Mouse (Mus musculus) lung, embryonic 15.5 days (tissue): ENCODE measurements around the gene Ptprn2. TPM values are rescaled to one million over a fixed set of nuclear protein-coding genes. Genes with fewer than 3 reads are reported as not detected.

Experiments
- ATAC-seq: fragments of 200-750 bp; cut with Nextera tagmentation; 2 replicates; pipeline ENCODE4 v1.8.0; 2017; ENCODE audit warnings: moderate number of reproducible peaks, borderline replicate concordance; ENCODE audit not compliant: low FRiP score, low TSS enrichment; ENCODE audit errors: extremely low read depth
- H3K27ac ChIP-seq: fragments of 300-500 bp; sonication (generic); 2 replicates; pipeline ENCODE4 v1.5.1; 2015; ENCODE audit warnings: moderate library complexity, mild to moderate bottlenecking, inconsistent platforms
- H3K27me3 ChIP-seq: fragments of 300-500 bp; sonication (generic); 2 replicates; pipeline ENCODE4 v1.6.1; 2015; ENCODE audit warnings: inconsistent platforms
- H3K36me3 ChIP-seq: fragments of 300-500 bp; sonication (generic); 2 replicates; pipeline ENCODE4 v1.6.1; 2015; ENCODE audit warnings: inconsistent platforms
- H3K4me1 ChIP-seq: fragments of 300-500 bp; sonication (generic); 2 replicates; pipeline ENCODE4 v1.6.1; 2015; ENCODE audit warnings: inconsistent platforms
- H3K4me2 ChIP-seq: fragments of 300-500 bp; sonication (generic); 2 replicates; pipeline ENCODE4 v1.6.1; 2015; ENCODE audit warnings: inconsistent platforms, mild to moderate bottlenecking, moderate library complexity
- H3K4me3 ChIP-seq: fragments of 300-500 bp; sonication (generic); 2 replicates; pipeline ENCODE4 v1.5.1; 2015; ENCODE audit warnings: mild to moderate bottlenecking, inconsistent platforms
- H3K9ac ChIP-seq: fragments of 300-500 bp; sonication (generic); 2 replicates; pipeline ENCODE4 v1.6.1; 2015; ENCODE audit warnings: inconsistent platforms
- H3K9me3 ChIP-seq: fragments of 300-500 bp; sonication (generic); 2 replicates; pipeline ENCODE4 v1.6.1; 2016; ENCODE audit warnings: inconsistent platforms
- WGBS: fragments of 180-500 bp; shearing (Covaris S2); methylation state at CpG from one replicate; pipeline ENCODE4 v1.1.7; 2015; 5-methylcytosine and 5-hydroxymethylcytosine counted together
- polyA plus RNA-seq: library from polyadenylated mRNA; unstranded; fragments of >200 nt; fragmentation: Nextera tagmentation; extraction: Ambion mirVana; gene quantifications from 2 replicates; pipeline ENCODE4 v1.2.1, GENCODE M21; 2015

The Ptprn2 gene
- polyA plus RNA-seq, 1 experiment from 2014 or later, result 0.16 TPM

DNA sequence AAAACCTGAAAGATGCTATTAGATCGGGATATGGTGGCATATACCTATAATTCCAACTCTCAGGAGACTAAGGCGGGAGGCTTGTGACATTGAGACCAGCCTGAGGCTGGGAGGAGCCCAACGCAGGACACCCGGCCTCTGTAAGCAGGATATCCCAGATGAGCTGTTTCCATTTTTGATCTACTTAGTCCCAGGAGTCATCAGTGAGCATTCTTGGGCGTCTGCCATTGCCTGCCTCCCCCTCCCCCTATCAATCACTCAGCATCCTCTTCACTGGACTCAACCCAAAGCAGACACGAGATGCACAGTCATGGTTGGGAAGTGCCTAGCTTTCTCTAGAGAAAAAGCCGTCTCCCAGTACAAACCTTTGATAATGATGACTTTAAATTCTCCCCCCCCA, 756.7 kb downstream of the Ptprn2 start:
- Histone ChIP-seq H3K36me3 (no peaks in the 10 kb centered on the region), H3K9ac (no peak overlapping the region), H3K27me3 (no peaks in the 10 kb centered on the region), H3K4me2 (no peak overlapping the region), H3K27ac (no peak overlapping the region), H3K4me3 (no peak overlapping the region), H3K9me3 (no peaks in the 10 kb centered on the region), H3K4me1 (no peaks in the 10 kb centered on the region)
- ATAC-seq, result 0 out of 2 replicates have a peak, but pooled peaks have one; percentile 31
- 41% methylated on average over 7 of the region's 7 CpGs for WGBS

DNA sequence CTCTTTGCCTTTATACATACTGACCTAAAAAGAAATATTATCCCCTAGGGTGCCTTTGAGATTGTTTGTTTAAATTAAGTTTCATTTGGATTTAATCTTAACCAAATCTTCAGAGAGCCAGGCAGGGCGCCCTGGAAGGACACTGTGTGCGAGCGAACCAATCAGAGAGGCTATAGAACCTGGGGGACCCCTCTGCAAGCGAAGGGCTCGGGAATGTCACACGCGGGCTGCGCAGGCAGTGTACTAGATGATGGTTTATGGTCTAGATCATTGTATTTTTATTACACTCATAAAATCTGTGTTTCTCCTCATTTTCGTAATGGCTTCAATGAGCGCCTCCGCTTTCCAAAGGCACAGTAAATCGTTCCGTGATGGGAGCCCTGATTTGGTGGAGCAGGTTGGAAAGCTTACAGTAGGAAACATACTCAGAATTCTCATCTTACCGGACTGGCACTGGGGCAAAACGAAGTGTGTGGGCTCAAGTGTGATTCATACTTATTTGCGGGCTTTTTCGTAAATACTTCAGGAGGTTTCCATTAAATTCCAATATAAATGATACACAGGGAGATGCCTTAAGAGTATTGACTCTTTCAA, 760.5 kb downstream of the Ptprn2 start:
- H3K4me1 ChIP-seq, result peaks cover 5% of the 10 kb centered on the region; the same call in 1 of the 2 replicates
- no peak overlapping the region for H3K9ac ChIP-seq
- no peaks in the 10 kb centered on the region for H3K27me3 ChIP-seq
- H3K4me2 ChIP-seq, result no peak overlapping the region
- ATAC-seq, result no peak
- WGBS, result 76% methylated on average over 17 of the region's 17 CpGs
- no peak overlapping the region for H3K4me3 ChIP-seq
- no peaks in the 10 kb centered on the region for H3K36me3 ChIP-seq
- H3K9me3 ChIP-seq, result no peaks in the 10 kb centered on the region
- no peak overlapping the region for H3K27ac ChIP-seq

- Histone ChIP-seq H3K4me2 (no peak overlapping the region), H3K9me3 (no peaks in the 10 kb centered on the region), H3K27ac (no peak overlapping the region), H3K36me3 (no peaks in the 10 kb centered on the region), H3K9ac (no peak overlapping the region), H3K27me3 (no peaks in the 10 kb centered on the region), H3K4me1 (peaks cover 20% of the 10 kb centered on the region), H3K4me3 (no peak overlapping the region)
- 8% methylated on average over 6 of the region's 6 CpGs for WGBS
- ATAC-seq, result no peak
These were observed 764.9 kb downstream of the Ptprn2 start for GRCm38 (mm10) chr12:117250465-117250864.

DNA sequence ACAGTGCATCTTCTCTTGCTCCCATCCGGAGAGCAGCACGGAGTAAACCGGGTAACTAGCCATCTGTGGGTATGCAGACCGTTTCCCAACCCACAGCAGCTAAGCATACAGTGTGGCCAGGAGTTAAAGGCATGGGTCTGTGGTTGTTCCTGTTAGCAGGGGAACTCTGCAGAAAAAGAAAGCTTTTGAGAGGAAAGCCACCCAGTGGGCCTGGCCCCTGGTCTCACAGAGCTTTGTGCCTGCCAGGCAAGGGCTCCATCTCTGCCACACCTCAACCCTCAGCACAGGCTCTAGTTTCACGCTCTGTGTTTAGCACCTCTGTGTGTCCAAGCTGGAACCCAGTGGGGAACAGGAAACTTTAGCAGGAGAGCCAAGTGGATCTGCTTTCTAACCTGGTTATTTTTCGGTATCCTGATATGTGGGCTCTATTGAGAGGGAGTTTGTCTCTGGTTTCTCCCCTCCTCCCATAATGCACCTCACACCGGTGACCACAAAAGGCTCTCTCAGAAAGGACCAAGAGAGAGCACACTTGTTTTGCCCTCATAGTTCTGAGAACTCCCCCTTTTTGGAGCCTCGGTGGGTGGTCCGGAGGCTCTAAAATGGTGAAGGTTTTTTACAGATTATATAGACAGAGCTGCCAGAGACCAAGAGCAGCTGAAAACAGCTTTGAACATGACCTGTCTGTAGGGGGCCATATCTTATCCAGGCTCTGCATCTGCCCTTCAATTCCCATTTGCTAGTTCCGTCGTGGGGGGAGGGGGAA, 766.3 kb downstream of the Ptprn2 start:
- Histone ChIP-seq H3K27me3 (no peaks in the 10 kb centered on the region), H3K36me3 (no peaks in the 10 kb centered on the region), H3K4me3 (no peak overlapping the region), H3K4me2 (no peak overlapping the region), H3K9ac (no peak overlapping the region), H3K9me3 (no peaks in the 10 kb centered on the region), H3K27ac (no peak overlapping the region), H3K4me1 (peaks cover 20% of the 10 kb centered on the region)
- WGBS, result 22% methylated on average over 11 of the region's 11 CpGs
- no peak for ATAC-seq

GRCm38 (mm10) chr12:117252426-117252779, 766.9 kb downstream of the Ptprn2 start:
- H3K9me3 ChIP-seq, result no peaks in the 10 kb centered on the region
- H3K27ac ChIP-seq, result no peak overlapping the region
- H3K36me3 ChIP-seq, result no peaks in the 10 kb centered on the region
- ATAC-seq, result no peak
- H3K4me3 ChIP-seq, result no peak overlapping the region
- H3K27me3 ChIP-seq, result no peaks in the 10 kb centered on the region
- H3K4me2 ChIP-seq, result no peak overlapping the region
- WGBS, result 14% methylated on average over 3 of the region's 3 CpGs
- H3K9ac ChIP-seq, result no peak overlapping the region
- peaks cover 20% of the 10 kb centered on the region for H3K4me1 ChIP-seq

GRCm38 (mm10) chr12:117254356-117254755, 768.8 kb downstream of the Ptprn2 start:
- ATAC-seq, result no peak
- no peak overlapping the region for H3K4me3 ChIP-seq
- no peak overlapping the region for H3K9ac ChIP-seq
- H3K9me3 ChIP-seq, result no peaks in the 10 kb centered on the region
- WGBS, result 65% methylated on average over 9 of the region's 9 CpGs
- H3K4me1 ChIP-seq, result peaks cover 20% of the 10 kb centered on the region
- no peaks in the 10 kb centered on the region for H3K27me3 ChIP-seq
- H3K4me2 ChIP-seq, result no peak overlapping the region
- H3K36me3 ChIP-seq, result no peaks in the 10 kb centered on the region
- no peak overlapping the region for H3K27ac ChIP-seq

DNA sequence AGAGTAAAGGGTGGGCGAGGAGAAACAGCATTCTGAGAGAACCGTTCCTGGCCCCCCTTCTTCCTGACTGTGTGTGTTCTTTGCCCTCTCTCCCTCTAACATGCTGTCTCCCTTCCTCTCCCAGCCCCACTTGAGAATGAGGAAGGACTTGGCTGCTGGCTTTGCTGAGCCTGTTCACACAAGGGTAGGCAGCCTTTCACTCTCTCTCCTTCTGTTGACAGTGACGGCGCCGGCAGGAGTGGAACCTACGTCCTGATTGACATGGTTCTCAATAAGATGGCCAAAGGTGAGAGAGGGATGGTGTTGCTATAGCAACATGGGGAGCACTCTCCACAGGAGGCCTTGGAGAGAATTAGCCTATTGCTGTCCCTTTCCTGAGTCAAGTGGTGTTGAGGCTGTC, 769.8 kb downstream of the Ptprn2 start:
- H3K4me3 ChIP-seq, result no peak overlapping the region
- no peak overlapping the region for H3K27ac ChIP-seq
- H3K27me3 ChIP-seq, result no peaks in the 10 kb centered on the region
- no peak overlapping the region for H3K4me2 ChIP-seq
- peaks cover 20% of the 10 kb centered on the region for H3K4me1 ChIP-seq
- H3K9ac ChIP-seq, result no peak overlapping the region
- no peaks in the 10 kb centered on the region for H3K36me3 ChIP-seq
- no peak for ATAC-seq
- 26% methylated on average over 6 of the region's 6 CpGs for WGBS
- no peaks in the 10 kb centered on the region for H3K9me3 ChIP-seq

DNA sequence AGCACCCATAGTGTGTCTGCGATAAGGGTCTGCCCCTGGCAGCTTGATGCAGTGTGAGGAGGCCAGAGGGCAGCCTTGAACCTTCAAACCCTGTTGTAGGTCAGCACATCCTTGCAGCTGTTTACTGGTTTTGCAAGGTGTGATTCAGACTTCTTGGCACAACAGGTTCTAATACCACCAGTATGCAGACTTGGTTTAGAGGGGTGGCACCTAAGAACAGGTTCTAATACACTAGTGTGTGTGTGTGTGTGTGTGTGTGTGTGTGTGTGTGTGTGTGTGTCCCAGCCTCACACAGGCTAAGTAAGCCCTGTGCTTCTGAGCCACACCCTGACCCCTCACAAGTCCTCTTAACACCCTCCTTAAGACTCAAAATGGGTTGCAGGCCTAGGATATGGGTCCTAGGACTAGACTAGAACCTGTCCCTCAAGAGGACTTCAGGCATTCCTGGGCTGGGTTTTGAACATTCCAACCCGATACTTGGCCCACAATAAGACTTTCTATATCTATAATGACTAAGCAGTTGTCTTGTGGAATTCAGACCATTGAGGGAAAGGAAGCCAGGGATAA, 770.3 kb downstream of the Ptprn2 start:
- no peaks in the 10 kb centered on the region for H3K36me3 ChIP-seq
- no peak overlapping the region for H3K9ac ChIP-seq
- no peak overlapping the region for H3K4me3 ChIP-seq
- H3K4me2 ChIP-seq, result no peak overlapping the region
- peaks cover 15% of the 10 kb centered on the region for H3K4me1 ChIP-seq
- no peaks in the 10 kb centered on the region for H3K9me3 ChIP-seq
- no peaks in the 10 kb centered on the region for H3K27me3 ChIP-seq
- 70% methylated on average over 2 of the region's 2 CpGs for WGBS
- H3K27ac ChIP-seq, result no peak overlapping the region
- peak; percentile 47; the same call in 1 of the 2 replicates for ATAC-seq

GRCm38 (mm10) chr12:117256849-117257204, 771.3 kb downstream of the Ptprn2 start:
- Histone ChIP-seq H3K36me3 (no peaks in the 10 kb centered on the region), H3K4me2 (no peak overlapping the region), H3K4me3 (no peak overlapping the region), H3K4me1 (peaks cover 11% of the 10 kb centered on the region), H3K9ac (no peak overlapping the region), H3K27me3 (no peaks in the 10 kb centered on the region), H3K27ac (no peak overlapping the region), H3K9me3 (no peaks in the 10 kb centered on the region)
- 74% methylated on average over 5 of the region's 5 CpGs for WGBS
- ATAC-seq, result no peak

DNA sequence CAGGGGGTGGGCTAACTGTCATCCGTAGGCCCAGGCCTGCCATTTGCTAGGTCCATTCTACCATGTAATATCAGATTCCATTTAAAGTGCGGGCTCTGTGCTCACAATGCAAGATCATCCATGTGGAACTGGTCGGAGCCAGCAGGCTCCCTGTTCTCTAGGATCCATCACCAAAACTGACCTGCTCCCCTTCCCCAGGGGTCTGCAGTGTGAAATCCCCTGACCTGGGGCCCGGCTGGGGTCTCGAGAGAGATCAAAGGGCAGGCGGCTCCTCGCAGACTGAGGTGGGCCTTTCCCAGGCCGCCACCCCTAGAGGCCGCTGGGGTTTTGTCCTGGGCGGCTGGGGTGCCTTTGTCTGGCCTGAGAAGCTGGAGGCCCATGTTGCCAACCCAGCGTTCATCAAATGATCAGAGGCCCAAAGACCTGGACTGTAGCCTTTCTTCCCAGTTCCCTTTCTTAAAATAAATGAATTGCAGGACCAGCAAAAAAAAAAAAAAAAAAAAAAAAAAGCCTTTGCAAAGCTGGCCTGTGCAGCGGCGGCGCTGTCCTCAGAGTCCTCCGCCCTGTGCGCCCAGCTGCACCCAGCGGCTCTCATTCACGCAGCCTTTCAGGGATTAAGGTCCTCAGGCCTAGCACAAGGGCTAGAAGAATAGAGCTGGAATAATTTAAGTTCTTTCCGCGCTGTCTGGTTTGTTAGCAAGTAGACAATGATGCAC, 771.8 kb downstream of the Ptprn2 start:
- Histone ChIP-seq H3K27ac (no peak overlapping the region), H3K36me3 (no peaks in the 10 kb centered on the region), H3K4me1 (peaks cover 6% of the 10 kb centered on the region; the same call in 1 of the 2 replicates), H3K4me2 (no peak overlapping the region), H3K9ac (no peak overlapping the region), H3K9me3 (no peaks in the 10 kb centered on the region), H3K4me3 (no peak overlapping the region), H3K27me3 (no peaks in the 10 kb centered on the region)
- ATAC-seq, result no peak
- 55% methylated on average over 20 of the region's 20 CpGs for WGBS

GRCm38 (mm10) chr12:117257921-117258497, 772.5 kb downstream of the Ptprn2 start:
- no peak for ATAC-seq

More at GRCm38 (mm10) chr12:117257921-117258497, 772.5 kb downstream of the Ptprn2 start:
- H3K27ac ChIP-seq, result no peak overlapping the region
- H3K27me3 ChIP-seq, result no peaks in the 10 kb centered on the region
- H3K36me3 ChIP-seq, result no peaks in the 10 kb centered on the region
- no peak overlapping the region for H3K4me2 ChIP-seq
- WGBS, result 64% methylated on average over 12 of the region's 12 CpGs
- no peak overlapping the region for H3K9ac ChIP-seq
- H3K4me3 ChIP-seq, result no peak overlapping the region
- no peaks in the 10 kb centered on the region for H3K9me3 ChIP-seq
- 0 out of 2 replicates have a peak, but pooled peaks cover 4% of the 10 kb centered on the region for H3K4me1 ChIP-seq
